Mouse (Mus musculus): ENCODE measurements around the gene Kmt2a. TPM values are rescaled to one million over a fixed set of nuclear protein-coding genes. Genes with fewer than 3 reads are reported as not detected.

Kmt2a gene
- total RNA-seq (2021) = 10 to 100 TPM; 26.1 to 29.7 TPM

GRCm38 (mm10) chr9:44881221-44881871 lies at the start of gene Kmt2a:
Gene Kmt2a (minus strand): TSS chr9:44881296.
- intact Hi-C loops (cut with DNase I) = loop anchor here (2.0 kb wide), 3 partner anchors 15 to 45 kb away; no protein-coding TSS in a partner anchor
- DNase-seq = peak; percentile 100

- DNase-seq = no peak
- intact Hi-C loops (cut with DNase I) = loop anchor here (5.0 kb wide), 1 partner anchor 154 kb away; the partner anchor contains the start of genes Arcn1 and Ift46
Measured at GRCm38 (mm10) chr9:44921543-44921942, 40.4 kb upstream of the Kmt2a start.

- intact Hi-C loops (cut with DNase I) = loop anchor here (5.0 kb wide), 1 partner anchor 154 kb away; the partner anchor contains the start of genes Arcn1 and Ift46
Measured at GRCm38 (mm10) chr9:44921123-44921468, 40.0 kb upstream of the Kmt2a start.

GRCm38 (mm10) chr9:44920374-44921122 lies 39.5 kb upstream of the Kmt2a start, which contains the start of gene Atp5l:
Gene Atp5l (minus strand): TSS chr9:44920742.
- peak; percentile 83 to 91 for DNase-seq
- intact Hi-C loops (cut with DNase I) = loop anchor here (1.0 to 5.0 kb wide), 2 partner anchors 45 to 153 kb away; partner anchors contain the start of genes Arcn1, Ift46 and Ube4a

More at GRCm38 (mm10) chr9:44921123-44921468, 40.0 kb upstream of the Kmt2a start:
- DNase-seq = no peak

- DNase-seq = no peak
- intact Hi-C loops (cut with DNase I) = loop anchor here (1.0 to 5.0 kb wide), 3 partner anchors 46 to 152 kb away; partner anchors contain the start of genes Arcn1, Ift46 and Ube4a
Measured at GRCm38 (mm10) chr9:44919606-44920005, 38.5 kb upstream of the Kmt2a start.

GRCm38 (mm10) chr9:44916196-44916595 lies 35.1 kb upstream of the Kmt2a start:
- intact Hi-C loops (cut with DNase I) = loop anchor here (2.0 kb wide), 1 partner anchor 35 kb away; the partner anchor contains the start of gene Kmt2a
- DNase-seq = peak; percentile 36 to 43

GRCm38 (mm10) chr9:44914706-44915105 lies 33.6 kb upstream of the Kmt2a start:
- intact Hi-C loops (cut with DNase I) = no loop called here
- no peak for DNase-seq

- no peak for DNase-seq
- intact Hi-C loops (cut with DNase I) = loop anchor here (2.0 kb wide), 1 partner anchor 71 kb away; no protein-coding TSS in a partner anchor
Measured at GRCm38 (mm10) chr9:44911365-44911764, 30.3 kb upstream of the Kmt2a start.

GRCm38 (mm10) chr9:44905620-44906019 lies 24.5 kb upstream of the Kmt2a start:
- intact Hi-C loops (cut with DNase I) = no loop called here

GRCm38 (mm10) chr9:44904964-44905363 lies 23.9 kb upstream of the Kmt2a start:
- intact Hi-C loops (cut with DNase I) = no loop called here
- peak; percentile 66 to 68 for DNase-seq

More at GRCm38 (mm10) chr9:44905620-44906019, 24.5 kb upstream of the Kmt2a start:
- DNase-seq = peak; percentile 23 to 36

- intact Hi-C loops (cut with DNase I) = no loop called here
- no peak for DNase-seq
Measured at GRCm38 (mm10) chr9:44903856-44904255, 22.8 kb upstream of the Kmt2a start.

GRCm38 (mm10) chr9:44900402-44900801 lies 19.3 kb upstream of the Kmt2a start:
- intact Hi-C loops (cut with DNase I) = no loop called here
- DNase-seq = no peak

- intact Hi-C loops (cut with DNase I) = no loop called here
- DNase-seq = no peak
Measured at GRCm38 (mm10) chr9:44899716-44900115, 18.6 kb upstream of the Kmt2a start.

- intact Hi-C loops (cut with DNase I) = no loop called here
- DNase-seq = no peak
Measured at GRCm38 (mm10) chr9:44897024-44897423, 15.9 kb upstream of the Kmt2a start.

GRCm38 (mm10) chr9:44892664-44893063 lies 11.6 kb upstream of the Kmt2a start:
- intact Hi-C loops (cut with DNase I) = no loop called here
- DNase-seq = no peak

- intact Hi-C loops (cut with DNase I) = no loop called here
Measured at GRCm38 (mm10) chr9:44891210-44891609, 10.1 kb upstream of the Kmt2a start.

GRCm38 (mm10) chr9:44890122-44890521 lies 9.0 kb upstream of the Kmt2a start:
- no peak for DNase-seq
- intact Hi-C loops (cut with DNase I) = no loop called here

More at GRCm38 (mm10) chr9:44891210-44891609, 10.1 kb upstream of the Kmt2a start:
- no peak for DNase-seq

- intact Hi-C loops (cut with DNase I) = no loop called here
Measured at GRCm38 (mm10) chr9:44888114-44888624, 7.1 kb upstream of the Kmt2a start.

GRCm38 (mm10) chr9:44882981-44883569 lies 2.0 kb upstream of the Kmt2a start:
- DNase-seq = no peak
- intact Hi-C loops (cut with DNase I) = loop anchor here (1.0 kb wide), 1 partner anchor 82 kb away; the partner anchor contains the start of gene Ube4a

More at GRCm38 (mm10) chr9:44888114-44888624, 7.1 kb upstream of the Kmt2a start:
- DNase-seq = no peak

- intact Hi-C loops (cut with DNase I) = loop anchor here (1.0 kb wide), 1 partner anchor 83 kb away; the partner anchor contains the start of gene Ube4a
Measured at GRCm38 (mm10) chr9:44882436-44882980, 1.4 kb upstream of the Kmt2a start.

More at GRCm38 (mm10) chr9:44882436-44882980, 1.4 kb upstream of the Kmt2a start:
- DNase-seq = peak; percentile 16 to 33
